Mouse (Mus musculus) lung, embryonic 16.5 days (tissue): ENCODE data around the gene Serpind1. TPM values are rescaled to one million over a fixed set of nuclear protein-coding genes. Genes with fewer than 3 reads are reported as not detected.

Experiments used
- ATAC-seq: fragments of 200-750 bp; cut with Nextera tagmentation; 2 replicates; pipeline ENCODE4 v1.8.0; 2017; ENCODE audit warnings: low read depth, mild to moderate bottlenecking, moderate library complexity
- H3K27ac ChIP-seq: fragments of 300-500 bp; sonication (generic); 2 replicates; pipeline ENCODE4 v1.5.1; 2014; ENCODE audit warnings: mild to moderate bottlenecking, control low read depth, low read length
- H3K27me3 ChIP-seq: fragments of 300-500 bp; sonication (generic); 2 replicates; pipeline ENCODE4 v1.6.1; 2014; ENCODE audit warnings: low read depth, low read length, mixed read lengths; ENCODE audit not compliant: control insufficient read depth, insufficient read depth
- H3K36me3 ChIP-seq: fragments of 300-500 bp; sonication (generic); 2 replicates; pipeline ENCODE4 v1.6.1; 2014; ENCODE audit warnings: low read length; ENCODE audit not compliant: control insufficient read depth, insufficient read depth
- H3K4me1 ChIP-seq: fragments of 300-500 bp; sonication (generic); replicated peaks from 2 replicates; pipeline ENCODE4 v1.6.1; 2014; ENCODE audit warnings: low read length, mixed read lengths; ENCODE audit not compliant: control insufficient read depth, insufficient read depth
- H3K4me2 ChIP-seq: fragments of 300-500 bp; sonication (generic); 2 replicates; pipeline ENCODE4 v1.6.1; 2014; ENCODE audit warnings: low read depth, low read length, control low read depth
- H3K4me3 ChIP-seq: fragments of 300-500 bp; sonication (generic); 2 replicates; pipeline ENCODE4 v1.5.1; 2014; ENCODE audit warnings: mild to moderate bottlenecking, low read length, control low read depth
- H3K9ac ChIP-seq: fragments of 300-500 bp; sonication (generic); 2 replicates; pipeline ENCODE4 v1.6.1; 2014; ENCODE audit warnings: low read length, control low read depth
- H3K9me3 ChIP-seq: fragments of 300-500 bp; sonication (generic); 2 replicates; pipeline ENCODE4 v1.6.1; 2016; ENCODE audit warnings: low read length; ENCODE audit not compliant: control insufficient read depth
- WGBS: fragments of 180-500 bp; shearing (Covaris S2); extraction: QIAGEN DNeasy Blood & Tissue Kit; methylation state at CpG from one replicate; pipeline ENCODE4 v1.1.7; 2014; 5-methylcytosine and 5-hydroxymethylcytosine counted together
- polyA plus RNA-seq: library from polyadenylated mRNA; unstranded; fragments of >200 nt; fragmentation: Nextera tagmentation; extraction: Ambion mirVana; gene quantifications from 2 replicates; pipeline ENCODE4 v1.2.1, GENCODE M21; 2015

Serpind1 gene
- polyA plus RNA-seq, 1 experiment from 2014 or later: 0.70 TPM

- WGBS: 82% methylated on average over 2 of the region's 2 CpGs
- ATAC-seq: no peak
- no peaks in the 10 kb centered on the region for H3K4me1 ChIP-seq
- H3K9ac ChIP-seq: no peak overlapping the region
- H3K27me3 ChIP-seq: no peaks in the 10 kb centered on the region
- no peaks in the 10 kb centered on the region for H3K9me3 ChIP-seq
- no peaks in the 10 kb centered on the region for H3K36me3 ChIP-seq
- no peak overlapping the region for H3K4me2 ChIP-seq
- no peak overlapping the region for H3K4me3 ChIP-seq
- H3K27ac ChIP-seq: no peak overlapping the region
These were observed 52.6 kb downstream of the Serpind1 start for GRCm38 (mm10) chr16:17383594-17384326.

GRCm38 (mm10) chr16:17392784-17393183 lies 61.6 kb downstream of the Serpind1 start:
- Histone ChIP-seq H3K9ac (no peak overlapping the region), H3K4me2 (no peak overlapping the region), H3K4me3 (no peak overlapping the region), H3K4me1 (no peaks in the 10 kb centered on the region), H3K9me3 (no peaks in the 10 kb centered on the region), H3K27ac (no peak overlapping the region), H3K36me3 (peaks cover 3% of the 10 kb centered on the region; the same call in 1 of the 2 replicates), H3K27me3 (no peaks in the 10 kb centered on the region)
- WGBS: 43% methylated on average over 4 of the region's 4 CpGs
- no peak for ATAC-seq

Other genes starting within 250 kb of the Serpind1 start
- gene Ppil2, start 220.1 kb upstream of the Serpind1 start, polyA plus RNA-seq: 143 and 146 TPM in 2 replicates
- gene 2610318N02Rik, start 206.2 kb upstream of the Serpind1 start, polyA plus RNA-seq: 23.8 and 28.7 TPM in 2 replicates
- gene Sdf2l1, start 199.0 kb upstream of the Serpind1 start, polyA plus RNA-seq: 85.6 and 88.8 TPM in 2 replicates
- 6.1 and 6.2 TPM in 2 replicates for gene Ydjc, start 186.8 kb upstream of the Serpind1 start, polyA plus RNA-seq
- gene Ccdc116, start 184.1 kb upstream of the Serpind1 start, polyA plus RNA-seq: 0.20 and 0.44 TPM in 2 replicates
- 330 and 339 TPM in 2 replicates for gene Ube2l3, start 128.7 kb upstream of the Serpind1 start, polyA plus RNA-seq
- 0.16 and 0.20 TPM in 2 replicates for gene Rimbp3, start 122.8 kb upstream of the Serpind1 start, polyA plus RNA-seq
- 4.1 and 4.5 TPM in 2 replicates for gene Hic2, start 97.8 kb upstream of the Serpind1 start, polyA plus RNA-seq
- 8.5 and 9.7 TPM in 2 replicates for gene Tmem191c, start 55.3 kb upstream of the Serpind1 start, polyA plus RNA-seq
- 15.1 and 15.3 TPM in 2 replicates for gene Snap29, start 74.6 kb downstream of the Serpind1 start, polyA plus RNA-seq
- 26.6 and 28.0 TPM in 2 replicates for gene Pi4ka, start 74.9 kb downstream of the Serpind1 start, polyA plus RNA-seq
- gene Crkl, start 120.6 kb downstream of the Serpind1 start, polyA plus RNA-seq: 56.7 and 60.4 TPM in 2 replicates
- gene Aifm3, start 158.2 kb downstream of the Serpind1 start, polyA plus RNA-seq: 4.1 and 6.5 TPM in 2 replicates
- 75.6 and 85.6 TPM in 2 replicates for gene Lztr1, start 177.3 kb downstream of the Serpind1 start, polyA plus RNA-seq
- 53.0 and 59.5 TPM in 2 replicates for gene Thap7, start 199.8 kb downstream of the Serpind1 start, polyA plus RNA-seq
- 3.0 and 4.8 TPM in 2 replicates for gene Lrrc74b, start 229.9 kb downstream of the Serpind1 start, polyA plus RNA-seq
- gene P2rx6, start 230.5 kb downstream of the Serpind1 start, polyA plus RNA-seq: 1.3 and 1.5 TPM in 2 replicates